Mouse (Mus musculus) layer of hippocampus, postnatal 10 days (tissue): ENCODE data around the gene Fam207a. TPM values are rescaled to one million over a fixed set of nuclear protein-coding genes. Genes with fewer than 3 reads are reported as not detected.

Source experiments
- DNase-seq, 2 experiments: peaks; one replicate each; pipeline ENCODE4 v3.0.0; 2021; ENCODE audit warnings: low spot score in 2 of 2
- total RNA-seq, 2 experiments: library from RNA; stranded (reverse); gene quantifications; 2 replicates each; pipeline ENCODE4 v1.2.3; 2021

The Fam207a gene
- total RNA-seq, 2 experiments from 2014 or later = 36.5 to 39.7 TPM

DNA sequence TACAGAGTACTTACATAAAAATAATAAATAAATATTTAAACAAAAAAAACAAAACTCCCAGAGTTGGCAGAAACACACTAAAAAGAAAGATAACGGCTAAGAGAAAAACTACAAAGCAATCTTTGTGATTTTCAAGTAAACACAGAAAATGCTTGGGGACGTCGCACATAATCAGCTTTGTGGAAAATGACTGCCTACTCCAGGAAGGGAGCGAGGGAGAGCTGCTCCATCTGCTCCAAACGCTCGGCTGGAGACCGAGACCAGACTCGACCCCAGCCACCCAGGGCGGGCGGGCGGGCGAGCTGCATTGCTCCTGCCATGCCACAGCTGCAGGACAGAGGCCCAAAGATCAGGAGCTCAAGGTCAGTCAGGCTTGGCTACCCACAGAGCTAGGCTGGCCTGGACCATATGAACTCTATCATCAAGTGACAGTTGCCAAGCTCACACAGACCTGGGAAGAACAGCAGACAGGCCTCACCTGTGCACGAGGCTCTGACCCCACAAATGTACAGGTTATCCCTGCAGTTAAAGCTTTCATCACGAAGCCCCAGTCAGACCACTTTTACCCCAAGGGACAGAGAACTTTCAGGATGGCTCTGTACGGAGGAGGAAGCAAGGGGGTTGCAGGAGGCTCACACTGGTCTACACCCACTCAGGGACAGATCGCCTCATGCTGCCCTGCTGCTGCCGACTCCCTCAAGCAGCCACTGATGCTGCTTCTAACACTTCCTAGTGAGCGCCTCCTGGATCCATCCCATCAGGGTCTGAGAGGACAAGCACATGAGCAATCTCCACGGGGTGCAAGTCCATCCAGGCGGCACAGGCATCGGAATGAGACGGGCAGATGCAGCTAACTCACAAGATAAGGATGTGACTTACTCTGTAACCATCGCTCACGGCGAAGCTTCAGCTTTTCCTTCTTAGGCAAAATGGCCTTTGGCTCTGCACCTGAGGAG lies 12.3 kb downstream of the Fam207a start:
- DNase-seq = no peak

DNA sequence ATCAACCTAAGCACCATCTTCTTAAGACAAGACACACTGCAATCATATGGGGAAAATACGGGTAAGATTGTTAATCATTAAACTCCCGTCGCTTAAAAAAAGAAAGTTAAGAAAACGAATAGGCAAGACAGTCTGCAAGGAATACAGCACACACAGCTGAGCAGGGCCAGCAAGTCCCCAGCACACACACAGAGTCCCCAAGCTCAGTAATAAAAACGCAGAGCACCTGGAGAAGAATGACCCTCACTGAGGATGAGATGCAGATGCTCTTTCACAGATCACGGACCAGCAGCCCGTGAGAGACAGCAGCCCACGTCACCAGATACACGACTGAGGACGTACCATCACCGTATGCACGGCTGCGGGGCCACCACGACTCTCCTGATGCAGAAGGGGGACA lies 14.9 kb downstream of the Fam207a start:
- no peak for DNase-seq

GRCm38 (mm10) chr10:77498254-77498653 lies 17.3 kb downstream of the Fam207a start:
- no peak for DNase-seq

DNA sequence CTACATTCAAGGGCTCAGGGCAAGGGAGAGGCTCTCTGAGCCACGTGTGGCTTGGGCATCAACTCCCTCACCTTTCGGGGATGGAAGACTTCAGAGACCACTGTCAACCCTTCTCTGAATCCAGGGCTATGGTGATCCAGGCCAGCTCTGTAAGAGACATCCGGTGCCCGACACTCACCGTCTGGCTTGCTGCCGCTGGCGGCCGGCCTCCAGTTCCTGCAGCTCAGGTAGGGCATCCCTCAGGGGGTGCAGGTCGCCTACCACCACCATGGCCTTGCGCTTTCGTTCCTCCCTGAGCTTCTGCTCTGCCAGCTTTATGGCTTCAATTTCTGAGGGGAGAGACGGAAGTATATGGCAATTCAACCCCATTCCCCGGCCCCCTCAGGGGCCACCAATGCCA lies 18.4 kb downstream of the Fam207a start:
- DNase-seq = no peak

DNA sequence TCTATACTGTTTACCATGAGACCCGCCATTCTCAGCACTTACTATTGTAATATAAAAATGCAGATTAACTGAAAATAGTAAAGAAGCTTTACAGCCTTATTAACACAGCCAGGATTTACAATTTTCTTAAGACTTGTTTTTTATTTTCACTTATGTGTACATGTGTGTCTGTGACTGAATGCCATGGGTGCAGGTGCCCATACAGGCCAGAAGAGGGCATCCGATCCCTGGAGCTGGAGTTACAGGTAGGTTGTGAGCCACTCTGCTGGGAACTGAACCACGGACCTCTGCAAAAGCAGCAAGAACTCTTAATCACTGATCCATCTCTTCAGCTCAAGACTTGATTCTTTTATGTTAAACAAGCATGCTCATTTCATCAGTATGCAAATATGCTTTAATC lies 22.7 kb downstream of the Fam207a start:
- no peak for DNase-seq

GRCm38 (mm10) chr10:77491585-77491984 lies 24.0 kb downstream of the Fam207a start:
- no peak for DNase-seq

- DNase-seq = no peak
Observed at GRCm38 (mm10) chr10:77488168-77488567, 27.4 kb downstream of the Fam207a start.

DNA sequence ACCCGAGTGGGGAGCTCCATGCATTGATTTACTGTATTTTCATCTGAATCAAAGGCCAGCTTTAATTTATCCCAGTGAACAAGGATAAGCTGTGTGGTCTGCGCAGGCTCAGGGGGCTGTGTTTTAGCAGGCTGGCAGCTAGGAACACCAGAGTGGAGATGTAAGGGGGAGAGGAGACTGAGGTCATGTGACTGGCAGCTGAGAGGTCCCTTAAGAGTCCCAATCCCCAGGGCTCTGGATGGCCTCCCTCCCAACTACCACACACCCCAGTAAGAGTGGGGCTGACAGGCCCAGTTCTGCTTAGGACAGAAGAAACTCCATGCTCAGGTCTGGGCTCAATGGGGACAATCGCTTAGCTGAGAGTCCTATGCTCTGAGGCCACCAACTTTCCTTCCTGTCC lies 29.8 kb downstream of the Fam207a start:
- DNase-seq = no peak

- no peak for DNase-seq
Observed at GRCm38 (mm10) chr10:77484205-77484935, 31.2 kb downstream of the Fam207a start.

GRCm38 (mm10) chr10:77481814-77482213 lies 33.8 kb downstream of the Fam207a start:
- no peak for DNase-seq

- no peak for DNase-seq
Observed at GRCm38 (mm10) chr10:77479972-77480371, 35.6 kb downstream of the Fam207a start.

DNA sequence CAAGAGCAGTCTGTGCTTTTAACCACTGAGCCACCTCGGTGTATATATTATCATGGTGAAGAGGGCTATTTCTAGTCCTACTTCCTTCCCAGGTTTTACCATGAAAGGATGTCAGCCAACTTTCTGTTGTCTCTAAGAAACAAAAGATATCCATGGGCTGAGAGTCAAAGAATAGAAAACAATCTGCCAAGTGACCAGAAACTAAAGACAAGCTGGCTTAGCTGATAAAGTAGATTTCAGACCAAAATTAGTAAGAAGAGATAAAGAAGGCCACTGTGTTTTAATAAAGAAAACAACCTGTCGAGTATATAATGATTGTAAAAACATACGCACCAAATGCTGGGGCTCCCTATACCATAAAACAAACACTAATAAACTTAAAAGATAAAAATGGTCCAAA lies 38.7 kb downstream of the Fam207a start:
- DNase-seq = no peak

DNA sequence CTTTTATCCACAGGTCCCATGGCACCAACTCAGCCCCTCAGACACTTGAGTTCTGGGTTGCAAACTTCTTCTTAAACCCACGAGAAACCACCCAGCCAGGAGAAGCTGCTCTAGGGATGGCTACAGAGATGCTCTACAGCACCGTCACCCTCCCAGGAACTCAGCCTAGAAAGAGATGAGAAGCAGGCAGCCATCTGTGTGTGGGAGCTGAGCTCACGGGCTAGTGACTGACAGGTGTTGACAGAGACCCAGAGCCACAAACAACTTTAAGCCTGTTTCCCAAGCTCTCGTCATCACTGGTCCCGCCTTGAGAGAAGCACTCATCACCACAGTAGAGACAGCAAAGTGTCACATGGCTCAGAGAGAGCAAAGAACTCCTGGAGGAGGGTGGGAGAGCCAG lies 43.4 kb downstream of the Fam207a start:
- DNase-seq = no peak

- no peak for DNase-seq
Observed at GRCm38 (mm10) chr10:77471512-77471911, 44.1 kb downstream of the Fam207a start.

- DNase-seq = peak in 1 of 2 experiments; percentile 49
Observed at GRCm38 (mm10) chr10:77470763-77471162, 44.8 kb downstream of the Fam207a start.

- no peak for DNase-seq
Observed at GRCm38 (mm10) chr10:77468675-77469074, 46.9 kb downstream of the Fam207a start.

- DNase-seq = no peak
Observed at GRCm38 (mm10) chr10:77467407-77467806, 48.2 kb downstream of the Fam207a start.

DNA sequence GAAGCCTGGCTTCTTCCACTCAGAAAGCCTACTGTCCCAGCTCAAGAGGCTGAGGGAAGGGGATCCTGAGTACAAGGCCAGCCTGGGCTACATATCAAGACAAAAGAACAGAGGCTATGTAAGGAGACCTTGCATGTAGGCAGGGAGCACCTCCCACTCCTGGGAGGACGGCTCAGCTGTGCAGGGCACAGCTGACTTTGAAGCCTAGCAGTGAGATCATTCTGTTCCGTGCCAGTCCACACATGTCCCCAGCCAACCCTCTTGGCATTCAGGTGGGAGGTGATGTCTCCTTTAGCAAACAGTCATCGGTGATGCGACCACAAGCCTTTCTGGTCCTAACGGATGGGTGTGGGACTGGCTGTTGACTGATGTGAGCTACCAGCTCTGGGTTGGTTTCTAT lies 49.7 kb downstream of the Fam207a start:
- no peak for DNase-seq

DNA sequence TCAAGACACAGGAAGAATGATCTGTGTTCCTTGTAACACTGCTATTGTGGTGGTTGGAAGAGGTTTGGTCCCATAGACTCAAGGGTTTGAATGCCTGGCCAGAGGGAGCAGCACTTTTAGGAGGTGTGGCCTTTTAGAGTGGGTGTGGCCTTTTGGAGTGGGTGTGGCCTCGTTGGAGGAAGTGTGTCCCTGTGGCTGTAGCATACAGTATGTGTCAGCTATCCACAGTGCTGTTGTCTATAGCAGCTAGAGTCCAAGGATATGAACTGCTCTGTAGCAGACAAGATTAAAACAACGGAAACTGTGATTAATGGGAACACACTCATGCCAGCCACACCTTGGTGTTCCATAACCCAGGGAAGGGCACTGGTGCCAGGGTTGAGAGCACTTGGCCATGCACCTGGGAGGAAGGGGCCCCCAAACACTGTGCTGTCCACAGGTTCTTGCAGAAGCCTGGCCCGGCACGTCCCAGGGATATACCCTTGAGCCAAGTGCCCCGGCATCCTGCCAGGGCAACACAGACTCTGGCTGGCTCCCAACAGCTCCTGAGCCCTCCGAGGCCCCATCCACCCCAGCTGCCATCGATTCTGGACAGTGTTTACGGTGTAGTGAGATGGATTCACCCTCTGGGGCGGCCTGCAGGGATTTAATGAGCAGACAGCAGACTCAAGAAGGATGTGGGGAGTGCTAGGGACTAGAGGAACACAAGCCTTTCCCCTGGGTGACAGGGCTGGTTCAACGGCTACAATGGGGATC lies 51.2 kb downstream of the Fam207a start:
- DNase-seq = peak; percentile 48 to 51

GRCm38 (mm10) chr10:77461161-77461560 lies 54.4 kb downstream of the Fam207a start:
- no peak for DNase-seq

DNA sequence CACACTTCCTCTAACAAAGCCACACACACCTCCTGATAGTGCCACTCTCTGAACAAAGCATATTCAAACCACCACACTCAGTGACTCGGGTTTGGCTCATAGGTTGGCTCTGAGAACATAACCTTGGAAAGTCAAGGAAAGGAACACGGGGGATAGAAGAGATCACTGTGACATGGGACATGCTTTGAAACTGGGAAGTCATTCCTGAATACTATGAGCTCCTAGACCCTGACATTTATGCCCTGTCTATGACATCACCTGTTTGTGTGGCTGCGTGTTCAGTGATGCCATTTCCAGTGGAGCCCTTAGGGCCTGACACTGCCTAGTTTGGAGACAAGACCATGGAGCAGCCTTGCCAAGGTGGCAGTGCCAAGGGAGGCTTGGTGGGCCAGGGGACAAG lies 57.9 kb downstream of the Fam207a start:
- no peak for DNase-seq

DNA sequence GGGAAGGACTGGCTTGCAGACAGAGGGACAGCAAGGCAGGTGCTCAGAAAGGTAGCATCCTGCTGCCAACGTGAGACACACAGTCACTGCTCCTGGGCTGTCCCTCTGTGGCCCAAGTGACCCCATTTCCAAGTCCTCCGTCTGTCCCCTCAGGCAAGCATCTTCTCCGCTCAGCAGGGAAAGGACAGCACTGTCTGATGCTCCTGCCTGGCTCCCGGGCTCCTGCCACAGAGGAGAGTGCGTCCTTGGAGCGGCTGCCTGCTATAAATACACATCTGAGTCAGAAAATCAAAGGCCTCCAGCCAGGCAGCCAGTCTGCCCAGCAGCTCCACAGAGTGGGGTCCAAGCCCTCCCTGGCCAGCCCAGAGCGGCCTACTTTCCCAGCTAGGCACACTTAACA lies 59.1 kb downstream of the Fam207a start:
- DNase-seq = no peak
